Mouse (Mus musculus) neural tube, embryonic 10.5 days (tissue): ENCODE measurements at regions not wholly inside any gene's neighbourhood (a gene's known extent, or its start where the extent isn't known, plus 50 kb on each side); places are given as distances from the start of the nearest gene placed in this dataset.

Experiments used
- DNase-seq: peaks from one replicate; pipeline ENCODE4 v3.0.0-alpha.2; 2017; ENCODE audit warnings: low spot score; ENCODE audit errors: extremely low spot score

DNA sequence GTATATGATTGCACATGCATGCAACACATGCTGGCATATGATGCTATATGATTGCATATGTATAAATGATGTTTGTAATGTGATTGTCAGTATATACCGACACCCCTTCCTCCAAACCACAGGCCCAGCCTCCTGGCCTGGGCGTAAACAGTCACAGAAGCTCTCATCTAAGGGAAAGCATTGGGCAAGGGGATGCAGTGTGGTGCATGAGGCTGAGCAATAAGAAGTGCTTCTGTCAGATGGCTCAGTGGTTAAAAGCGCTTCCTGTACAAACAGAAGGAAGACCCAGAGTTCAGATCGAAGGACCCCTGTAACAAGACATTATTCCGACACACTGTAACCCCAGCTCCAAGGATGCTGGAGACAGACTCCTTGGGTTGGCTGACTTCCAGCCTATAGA is 175.0 kb upstream of the Prok2 start:
- DNase-seq = no peak

DNA sequence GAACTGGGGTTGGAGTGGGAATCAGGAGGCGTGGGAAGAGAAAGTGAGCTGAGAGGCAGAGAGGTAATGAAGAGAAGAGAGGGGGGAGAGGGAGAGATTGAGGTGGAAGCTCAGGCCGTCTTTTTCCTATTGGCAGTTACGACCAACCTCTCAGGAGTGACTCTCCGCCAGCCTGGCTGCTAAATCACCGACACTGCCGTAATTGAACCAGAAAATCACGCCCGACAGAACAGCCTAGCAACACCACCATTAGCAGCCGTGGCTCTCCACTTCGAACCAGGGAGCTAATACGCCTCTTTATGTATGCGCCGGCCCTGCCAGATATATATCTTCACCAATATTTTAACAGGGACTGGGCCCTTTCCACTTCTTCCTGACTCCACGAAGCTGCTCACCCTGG is 173.5 kb upstream of the Prok2 start:
- no peak for DNase-seq

DNA sequence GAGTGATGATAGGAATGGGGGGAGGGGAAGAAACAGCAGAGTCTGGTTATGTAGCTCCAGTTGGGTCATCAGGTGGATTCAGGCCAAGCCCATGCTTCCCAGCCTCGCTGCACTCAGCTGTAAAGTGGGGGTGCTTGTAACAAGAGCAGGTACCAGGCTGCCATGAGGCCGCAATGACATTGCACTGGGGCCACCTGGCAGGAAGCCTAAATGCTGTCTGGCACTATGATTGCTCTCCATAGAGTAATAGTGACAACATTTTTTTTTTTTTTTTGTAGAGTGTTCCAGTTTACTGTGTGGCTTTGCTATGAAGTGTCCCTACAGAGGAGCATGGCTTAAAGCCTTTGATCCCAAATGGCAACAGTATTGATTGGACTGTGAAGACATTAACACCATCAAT is 171.9 kb upstream of the Prok2 start:
- no peak for DNase-seq

GRCm38 (mm10) chr6:99895558-99895957 is 169.4 kb upstream of the Prok2 start:
- no peak for DNase-seq

DNA sequence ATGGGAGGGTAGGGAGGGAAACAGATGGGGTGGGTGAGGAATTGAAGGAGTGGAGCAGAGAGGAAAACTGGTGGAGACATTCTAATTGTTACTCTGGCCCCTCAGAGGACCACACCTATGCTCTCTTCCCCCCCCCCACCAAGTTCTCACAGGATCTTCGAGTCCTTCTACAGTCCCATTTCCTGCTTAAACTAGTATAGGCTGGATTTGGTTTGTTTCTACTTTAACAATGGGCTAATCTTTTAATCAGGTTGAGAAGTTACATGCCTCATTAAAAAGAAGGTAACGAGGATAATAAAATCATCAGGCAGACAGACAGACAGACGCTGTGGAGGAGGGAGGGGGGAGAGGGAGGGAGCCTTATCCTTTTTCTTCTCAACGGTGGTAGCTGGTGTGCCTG is 167.7 kb upstream of the Prok2 start:
- DNase-seq = no peak

- DNase-seq = no peak
Observed at GRCm38 (mm10) chr6:99892204-99892603, 166.0 kb upstream of the Prok2 start.

- DNase-seq = no peak
Observed at GRCm38 (mm10) chr6:99891790-99892189, 165.6 kb upstream of the Prok2 start.

DNA sequence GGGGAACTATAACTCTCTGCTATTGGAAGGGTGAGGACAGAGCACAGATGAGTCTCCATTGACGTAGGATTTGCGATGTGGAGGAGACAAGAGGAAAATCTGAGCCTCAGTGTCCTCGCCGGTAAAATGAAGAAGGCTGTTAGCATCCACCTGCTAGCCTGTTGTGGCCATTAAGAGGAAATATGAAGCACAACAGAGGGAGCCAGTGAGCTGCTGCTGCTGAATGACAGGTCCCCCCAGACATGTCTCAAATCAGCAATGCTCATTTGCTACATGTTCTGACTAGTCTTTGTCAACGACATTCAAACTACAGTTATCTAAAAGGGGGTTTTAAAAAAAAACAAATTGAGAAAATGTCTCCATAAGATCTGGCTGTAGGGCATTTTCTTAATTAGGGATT is 164.6 kb upstream of the Prok2 start:
- no peak for DNase-seq

DNA sequence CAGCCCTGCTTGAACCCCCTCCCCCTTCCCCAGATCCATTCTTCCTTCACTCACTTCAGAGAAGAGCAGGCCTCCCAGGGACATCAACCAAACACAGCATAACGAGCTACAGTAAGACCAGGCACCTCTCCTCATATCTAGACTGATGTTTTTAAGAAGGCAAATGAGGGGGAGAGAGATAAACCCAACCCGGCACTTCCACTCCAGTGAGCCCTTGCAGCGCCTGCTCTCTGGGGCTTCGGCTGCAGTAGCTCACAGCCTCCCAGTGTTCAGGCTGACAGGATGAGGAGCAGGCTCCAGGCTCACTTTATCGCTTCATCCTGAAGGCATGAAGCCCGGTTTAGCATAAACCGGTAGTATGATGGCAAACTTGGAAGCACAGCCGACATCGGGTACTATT is 162.9 kb upstream of the Prok2 start:
- DNase-seq = no peak

GRCm38 (mm10) chr6:99887904-99888303 is 161.7 kb upstream of the Prok2 start:
- DNase-seq = no peak

- no peak for DNase-seq
Observed at GRCm38 (mm10) chr6:99884755-99885154, 158.6 kb upstream of the Prok2 start.

GRCm38 (mm10) chr6:99884054-99884453 is 157.9 kb upstream of the Prok2 start:
- no peak for DNase-seq

GRCm38 (mm10) chr6:99881606-99882005 is 155.4 kb upstream of the Prok2 start:
- no peak for DNase-seq

- no peak for DNase-seq
Observed at GRCm38 (mm10) chr6:99874852-99875251, 148.7 kb upstream of the Prok2 start.

DNA sequence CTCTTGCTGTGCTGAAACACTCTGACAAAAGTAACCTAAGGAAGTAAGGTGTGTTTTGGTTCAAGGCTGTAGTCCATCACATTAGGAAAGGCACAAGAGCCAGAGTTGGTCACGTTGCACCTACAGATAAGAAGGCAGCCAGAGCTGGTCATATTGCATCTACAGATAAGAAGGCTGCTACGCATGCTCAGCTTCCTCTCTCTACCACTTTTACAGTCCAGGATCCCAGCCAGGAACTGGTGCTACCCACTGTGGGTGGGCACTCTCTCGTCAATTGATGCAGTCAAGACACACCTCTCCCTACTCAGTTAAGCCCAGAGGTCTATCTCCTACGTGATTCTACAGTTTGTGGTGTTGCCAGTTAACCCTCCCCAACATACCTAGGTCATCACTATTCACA is 147.8 kb upstream of the Prok2 start:
- DNase-seq = no peak

DNA sequence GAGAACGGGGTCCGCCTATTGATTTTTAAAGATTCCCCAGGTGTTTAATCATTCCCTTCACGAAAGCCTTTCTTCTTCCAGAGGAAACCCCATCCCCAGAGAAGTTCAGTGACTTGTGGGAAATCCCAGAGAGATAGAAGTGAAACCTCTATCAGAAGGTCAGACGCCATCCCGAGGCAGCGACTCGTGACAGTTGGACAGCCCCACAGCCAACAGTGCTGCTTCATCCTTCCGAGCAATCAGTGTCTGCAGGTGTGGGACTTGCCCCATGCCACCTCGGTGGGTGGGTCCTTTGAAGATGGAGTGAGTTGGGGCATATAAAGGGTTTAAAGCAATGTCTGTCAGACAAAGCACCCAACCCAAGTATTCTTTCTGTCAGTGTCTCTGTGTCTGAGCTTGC is 139.9 kb upstream of the Prok2 start:
- DNase-seq = no peak

DNA sequence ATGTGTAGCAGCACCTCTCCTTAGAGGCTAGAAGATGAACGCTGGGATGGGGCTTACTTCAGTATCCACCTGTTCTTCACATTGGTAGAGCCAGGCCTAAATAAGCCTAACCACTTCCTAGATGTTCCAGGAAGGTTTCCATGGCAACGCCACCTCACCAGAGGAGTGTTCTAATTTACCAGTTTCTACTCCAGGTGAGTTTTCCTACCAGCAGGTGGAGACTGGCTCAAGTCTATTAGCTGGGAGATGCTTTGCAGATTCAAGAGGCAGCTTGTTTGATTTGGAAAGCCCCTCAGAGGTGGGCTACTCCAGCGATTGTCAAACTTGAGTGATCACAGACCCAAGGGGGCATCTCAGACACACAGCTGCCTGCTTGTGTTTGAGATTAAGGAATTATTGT is 138.8 kb upstream of the Prok2 start:
- DNase-seq = no peak

DNA sequence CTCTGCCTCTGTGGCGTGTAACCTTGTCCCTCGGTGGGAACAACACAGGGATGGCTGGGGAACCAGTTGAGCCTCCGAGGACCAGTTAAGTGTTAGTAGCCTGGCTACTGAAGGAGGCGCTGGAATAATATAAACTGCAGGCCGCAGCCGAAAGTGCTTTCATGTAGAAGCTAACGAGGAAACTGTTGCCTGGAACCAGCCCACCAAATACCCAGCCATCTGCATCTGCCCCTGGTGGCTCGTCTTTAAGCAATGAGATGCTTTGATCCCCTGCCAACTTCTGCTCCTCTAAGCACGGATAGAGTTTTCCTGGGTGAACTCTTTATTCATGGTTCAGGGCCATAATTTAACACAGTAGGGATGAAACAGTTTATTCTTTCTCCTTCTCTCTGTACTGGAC is 137.2 kb upstream of the Prok2 start:
- no peak for DNase-seq

- DNase-seq = no peak
Observed at GRCm38 (mm10) chr6:99857411-99857810, 131.2 kb upstream of the Prok2 start.

DNA sequence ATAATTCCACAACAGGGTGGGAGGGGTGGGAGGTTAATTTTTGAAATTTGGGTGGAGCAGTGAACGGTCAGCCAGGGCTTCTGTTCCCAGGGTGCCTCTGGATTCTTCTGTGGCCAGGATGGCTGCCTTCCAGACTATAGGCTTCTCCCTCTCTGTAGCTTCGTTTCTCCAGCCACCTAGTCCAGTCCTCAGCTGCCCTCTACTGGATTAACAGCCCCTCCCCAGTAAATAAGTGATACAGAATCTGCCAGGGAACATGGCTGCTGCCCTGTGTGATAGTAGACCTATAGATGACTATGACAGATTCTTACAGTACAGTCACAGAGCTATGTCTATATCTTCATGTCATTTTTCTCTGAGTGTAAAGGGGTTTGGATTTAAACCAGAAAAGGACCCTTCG is 127.5 kb upstream of the Prok2 start:
- DNase-seq = no peak

DNA sequence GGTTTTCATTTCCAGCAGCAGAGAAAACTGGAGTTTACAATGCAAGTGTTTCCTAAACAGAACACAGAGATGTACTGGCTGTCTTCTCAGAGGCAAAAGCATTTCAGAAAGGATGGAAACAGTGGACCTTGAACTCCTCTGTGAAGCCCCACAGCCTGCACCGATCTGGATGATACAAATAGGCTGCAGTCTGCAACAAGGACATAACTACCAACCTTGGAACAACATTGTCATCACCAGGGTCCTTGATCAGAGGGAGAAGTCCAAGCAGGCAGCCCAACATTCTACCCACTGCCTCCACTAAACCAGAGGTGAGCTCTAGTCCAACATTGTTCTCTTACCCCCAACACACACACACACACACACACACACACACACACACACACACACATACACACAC is 124.5 kb upstream of the Prok2 start:
- DNase-seq = no peak

- DNase-seq = no peak
Observed at GRCm38 (mm10) chr6:99845508-99845846, 119.3 kb upstream of the Prok2 start.

- no peak for DNase-seq
Observed at GRCm38 (mm10) chr6:99844775-99845507, 118.7 kb upstream of the Prok2 start.

GRCm38 (mm10) chr6:99843507-99843906 is 117.3 kb upstream of the Prok2 start:
- no peak for DNase-seq
